Mouse (Mus musculus) retina, postnatal 7 days (tissue): ENCODE results near the gene Fscn2.

Experiments
- DNase-seq: peaks from one replicate; pipeline ENCODE4 v3.0.0-alpha.2; 2012; ENCODE audit warnings: low read depth, low spot score

Fscn2 gene

GRCm38 (mm10) chr11:120361295-120361694 lies at the start of gene Fscn2:
Gene Fscn2, plus strand, starts transcription at chr11:120361534.
- DNase-seq, result no peak

GRCm38 (mm10) chr11:120311561-120311960 lies 49.8 kb upstream of the Fscn2 start:
- no peak for DNase-seq

- DNase-seq, result no peak
Measured at GRCm38 (mm10) chr11:120312069-120312468, 49.3 kb upstream of the Fscn2 start.

- no peak for DNase-seq
Measured at GRCm38 (mm10) chr11:120313906-120314685, 47.2 kb upstream of the Fscn2 start.

GRCm38 (mm10) chr11:120314721-120315415 lies 46.5 kb upstream of the Fscn2 start:
- no peak for DNase-seq

GRCm38 (mm10) chr11:120315416-120315761 lies 45.9 kb upstream of the Fscn2 start:
- DNase-seq, result no peak

- DNase-seq, result peak; percentile 89
Measured at GRCm38 (mm10) chr11:120315832-120316689, 45.3 kb upstream of the Fscn2 start.

- no peak for DNase-seq
Measured at GRCm38 (mm10) chr11:120316690-120317254, 44.6 kb upstream of the Fscn2 start.

GRCm38 (mm10) chr11:120317456-120317855 lies 43.9 kb upstream of the Fscn2 start:
- no peak for DNase-seq

GRCm38 (mm10) chr11:120319310-120319709 lies 42.0 kb upstream of the Fscn2 start:
- DNase-seq, result no peak

GRCm38 (mm10) chr11:120320156-120320555 lies 41.2 kb upstream of the Fscn2 start:
- no peak for DNase-seq

- DNase-seq, result no peak
Measured at GRCm38 (mm10) chr11:120335431-120336021, 25.8 kb upstream of the Fscn2 start.

- DNase-seq, result no peak
Measured at GRCm38 (mm10) chr11:120337447-120337846, 23.9 kb upstream of the Fscn2 start.

GRCm38 (mm10) chr11:120338786-120339185 lies 22.5 kb upstream of the Fscn2 start:
- DNase-seq, result no peak

- no peak for DNase-seq
Measured at GRCm38 (mm10) chr11:120339978-120340513, 21.3 kb upstream of the Fscn2 start.

GRCm38 (mm10) chr11:120341661-120342060 lies 19.7 kb upstream of the Fscn2 start:
- DNase-seq, result no peak

- DNase-seq, result no peak
Measured at GRCm38 (mm10) chr11:120342656-120343160, 18.6 kb upstream of the Fscn2 start.

GRCm38 (mm10) chr11:120343519-120344309 lies 17.6 kb upstream of the Fscn2 start:
- DNase-seq, result no peak

- no peak for DNase-seq
Measured at GRCm38 (mm10) chr11:120344310-120344920, 16.9 kb upstream of the Fscn2 start.
